Mouse (Mus musculus) testis, adult 2 months (tissue): ENCODE measurements around the gene Necab3.

ENCODE experiments used
- CTCF ChIP-seq: fragments of 200-500 bp; IDR thresholded peaks from 2 replicates; pipeline ENCODE4 v1.5.1; 2012; ENCODE audit warnings: low read depth, mild to moderate bottlenecking, inconsistent platforms, low read length, moderate library complexity; ENCODE audit not compliant: control insufficient read depth, insufficient read depth, insufficient replicate concordance
- POLR2A ChIP-seq: fragments of 200-500 bp; IDR thresholded peaks from 2 replicates; pipeline ENCODE4 v1.6.1; 2012; ENCODE audit warnings: low read depth, mild to moderate bottlenecking, inconsistent platforms, low read length, moderate library complexity; ENCODE audit not compliant: control insufficient read depth

DNA sequence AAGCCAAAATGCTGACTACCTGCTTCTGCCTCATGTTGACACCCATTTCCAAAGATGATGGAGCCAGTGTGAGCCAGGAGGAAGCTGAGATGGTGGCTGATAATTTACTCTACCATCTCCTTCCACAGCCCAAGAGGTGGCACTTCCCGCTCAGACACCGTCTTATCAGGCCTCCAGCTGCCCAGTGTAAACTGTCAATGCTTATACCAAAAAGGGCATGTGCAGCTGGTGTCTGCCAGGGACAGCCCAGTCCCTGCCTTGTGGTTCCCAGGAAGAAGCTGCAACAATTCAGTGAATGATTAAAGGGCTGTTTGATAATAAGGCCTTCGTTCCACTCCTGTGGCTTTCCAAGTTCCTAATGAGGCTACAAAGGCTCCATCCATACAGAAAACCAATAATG lies 20.0 kb downstream of the Necab3 start:
- TF ChIP-seq CTCF (no peak), POLR2A (no peak)
